Mouse (Mus musculus) embryonic facial prominence, embryonic 14.5 days (tissue): ENCODE data around the gene Nsmce4a. TPM values are rescaled to one million over a fixed set of nuclear protein-coding genes. Genes with fewer than 3 reads are reported as not detected.

Experiments
- ATAC-seq: fragments of 200-750 bp; cut with Nextera tagmentation; 2 replicates; pipeline ENCODE4 v1.8.0; 2017; ENCODE audit warnings: low read depth, moderate number of reproducible peaks, moderate TSS enrichment
- DNase-seq: peaks from one replicate; pipeline ENCODE4 v3.0.0-alpha.2; 2015; ENCODE audit warnings: low spot score
- H3K27ac ChIP-seq: fragments of 300-500 bp; sonication (generic); replicated peaks from 2 replicates; pipeline ENCODE4 v1.5.1; 2014; ENCODE audit warnings: low read depth, mild to moderate bottlenecking, low read length, moderate library complexity
- H3K27me3 ChIP-seq: fragments of 300-500 bp; sonication (generic); replicated peaks from 2 replicates; pipeline ENCODE4 v1.6.1; 2014; ENCODE audit warnings: low read length; ENCODE audit not compliant: control insufficient read depth, insufficient read depth
- H3K36me3 ChIP-seq: fragments of 300-500 bp; sonication (generic); 2 replicates; pipeline ENCODE4 v1.6.1; 2014; ENCODE audit warnings: low read length, mixed read lengths; ENCODE audit not compliant: control insufficient read depth, insufficient read depth
- H3K4me1 ChIP-seq: fragments of 300-500 bp; sonication (generic); 2 replicates; pipeline ENCODE4 v1.6.1; 2014; ENCODE audit warnings: antibody characterized with exemption, low read length; ENCODE audit not compliant: control insufficient read depth, insufficient read depth
- H3K4me2 ChIP-seq: fragments of 300-500 bp; sonication (generic); 2 replicates; pipeline ENCODE4 v1.6.1; 2014; ENCODE audit warnings: low read depth, mild to moderate bottlenecking, low read length, moderate library complexity, mixed read lengths
- H3K4me3 ChIP-seq: fragments of 300-500 bp; sonication (generic); 2 replicates; pipeline ENCODE4 v1.5.1; 2014; ENCODE audit warnings: low read depth, mild to moderate bottlenecking, low read length
- H3K9ac ChIP-seq: fragments of 300-500 bp; sonication (generic); 2 replicates; pipeline ENCODE4 v1.6.1; 2014; ENCODE audit warnings: low read depth, mild to moderate bottlenecking, low read length, moderate library complexity, mixed read lengths
- H3K9me3 ChIP-seq: fragments of 300-500 bp; sonication (generic); 2 replicates; pipeline ENCODE4 v1.6.1; 2016; ENCODE audit warnings: low read length; ENCODE audit not compliant: control insufficient read depth
- WGBS: fragments of 180-500 bp; shearing (Covaris S2); extraction: QIAGEN DNeasy Blood & Tissue Kit; methylation state at CpG from one replicate; pipeline ENCODE4 v1.1.7; 2014; 5-methylcytosine and 5-hydroxymethylcytosine counted together
- polyA plus RNA-seq: library from polyadenylated mRNA; unstranded; fragments of >200 nt; fragmentation: Nextera tagmentation; extraction: Ambion mirVana; gene quantifications from 2 replicates; pipeline ENCODE4 v1.2.1, GENCODE M21; 2014

Gene Nsmce4a
- polyA plus RNA-seq, 1 experiment from 2014 or later = 142 TPM

DNA sequence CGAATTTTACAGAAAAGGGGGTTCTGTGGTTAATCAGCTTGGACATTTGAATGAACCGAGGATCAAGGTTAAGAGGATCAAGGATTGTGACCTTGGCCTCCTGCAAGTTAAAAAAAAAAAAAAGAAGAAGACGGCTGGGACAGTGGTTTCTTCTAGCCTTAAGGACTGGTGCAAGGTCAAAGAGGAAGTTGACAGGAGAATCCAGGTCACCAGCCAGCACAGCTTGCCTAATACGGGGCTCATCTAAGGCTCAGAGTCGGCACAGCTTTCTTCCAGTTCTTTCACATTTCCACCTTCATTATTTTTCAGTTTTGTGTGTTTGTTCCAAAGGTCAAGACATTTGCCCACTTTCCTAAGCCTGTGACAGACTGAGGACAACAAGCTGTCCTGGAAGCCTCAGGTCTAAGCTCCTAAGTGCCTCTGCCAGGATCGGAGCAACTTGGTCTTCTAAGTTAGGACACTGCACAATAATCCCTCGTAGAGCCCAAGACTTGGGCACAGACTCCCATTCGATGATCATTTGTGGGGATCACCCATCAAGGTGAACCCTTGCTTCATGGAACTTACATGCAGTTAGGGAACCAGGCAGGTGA is 18.0 kb upstream of the Nsmce4a start:
- 71% methylated on average over 8 of the region's 8 CpGs for WGBS

DNA sequence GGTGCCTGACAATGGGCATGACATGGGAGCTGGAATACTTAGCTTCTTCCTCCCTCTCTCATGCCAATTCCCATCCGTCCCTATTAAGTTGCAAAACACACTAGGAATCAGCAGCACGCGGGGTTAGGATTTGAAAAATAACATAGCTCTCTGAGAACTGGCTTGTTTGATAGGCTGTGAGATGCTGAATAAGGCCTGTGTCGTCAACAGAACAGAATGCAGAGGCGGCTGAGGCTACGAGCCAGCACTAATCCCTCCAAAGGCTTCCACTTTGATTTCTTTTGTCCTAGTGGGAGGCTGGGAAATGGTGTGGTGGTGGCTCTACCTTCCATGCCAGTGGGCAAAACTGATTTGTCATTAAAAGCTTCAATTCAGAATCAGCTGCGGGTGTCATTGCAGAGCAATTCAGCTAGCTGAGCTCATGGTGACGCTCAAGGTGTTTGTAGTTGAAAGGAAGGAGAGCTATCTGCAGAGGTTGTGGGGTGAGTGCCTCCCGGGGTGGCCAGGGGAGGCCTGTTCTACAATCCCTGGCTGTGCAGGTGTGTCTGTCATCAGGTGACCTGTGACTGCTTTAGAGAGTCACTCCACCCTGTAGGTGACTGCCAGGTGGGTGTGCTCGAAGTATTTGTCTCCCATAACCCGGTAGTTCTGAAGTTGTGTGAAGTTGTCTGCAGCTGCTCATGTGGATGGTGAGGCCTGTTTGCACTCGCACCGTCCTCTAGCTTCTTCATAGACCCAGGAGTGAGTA is 17.3 kb upstream of the Nsmce4a start:
- H3K4me3 ChIP-seq = no peak overlapping the region
- H3K27ac ChIP-seq = no peak overlapping the region
- H3K4me2 ChIP-seq = no peak overlapping the region
- H3K9ac ChIP-seq = no peak overlapping the region
- peak; percentile 51; the same call in 1 of the 2 replicates for ATAC-seq
- no peaks in the 10 kb centered on the region for H3K27me3 ChIP-seq
- WGBS = 57% methylated on average over 13 of the region's 13 CpGs
- H3K36me3 ChIP-seq = no peaks in the 10 kb centered on the region
- no peaks in the 10 kb centered on the region for H3K4me1 ChIP-seq
- peak; percentile 50 for DNase-seq
- H3K9me3 ChIP-seq = no peaks in the 10 kb centered on the region

More for the DNA sequence above, 18.0 kb upstream of the Nsmce4a start:
- Histone ChIP-seq H3K27ac (no peak overlapping the region), H3K9ac (no peak overlapping the region), H3K36me3 (no peaks in the 10 kb centered on the region), H3K4me2 (no peak overlapping the region), H3K4me3 (no peak overlapping the region), H3K27me3 (no peaks in the 10 kb centered on the region), H3K9me3 (no peaks in the 10 kb centered on the region), H3K4me1 (no peaks in the 10 kb centered on the region)
- ATAC-seq (no peak), DNase-seq (no peak)

DNA sequence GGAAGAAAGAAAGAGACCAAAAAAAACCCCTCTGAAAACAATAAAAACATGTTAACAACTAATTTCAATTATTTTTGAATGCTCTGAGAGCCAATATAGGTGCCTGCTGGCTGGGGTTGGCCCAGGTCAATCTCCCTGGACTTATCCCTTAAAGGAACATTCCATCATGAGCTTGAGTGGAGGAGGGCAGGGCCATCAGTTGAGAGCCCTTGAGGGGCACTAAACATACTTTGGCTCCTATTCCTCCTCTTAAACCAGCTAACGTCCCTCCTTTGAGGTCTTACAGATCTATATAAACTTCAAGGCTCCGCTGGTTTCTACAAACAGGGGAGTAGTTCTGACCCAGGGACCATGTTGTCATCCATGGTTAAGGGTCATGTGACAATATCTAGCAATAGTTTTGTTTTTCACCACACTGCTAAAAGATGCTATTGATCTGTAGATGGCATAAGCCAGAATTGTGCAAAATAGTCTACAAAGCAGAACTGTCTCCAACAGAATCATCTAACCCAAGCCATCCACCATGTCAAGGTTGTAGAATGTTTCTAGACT is 13.7 kb upstream of the Nsmce4a start:
- Histone ChIP-seq H3K4me2 (no peak overlapping the region), H3K4me1 (no peaks in the 10 kb centered on the region), H3K9ac (no peak overlapping the region), H3K27me3 (no peaks in the 10 kb centered on the region), H3K4me3 (no peak overlapping the region), H3K27ac (no peak overlapping the region), H3K9me3 (no peaks in the 10 kb centered on the region), H3K36me3 (no peaks in the 10 kb centered on the region)
- ATAC-seq (no peak), DNase-seq (no peak)
- WGBS = 85% methylated on average over 2 of the region's 2 CpGs

DNA sequence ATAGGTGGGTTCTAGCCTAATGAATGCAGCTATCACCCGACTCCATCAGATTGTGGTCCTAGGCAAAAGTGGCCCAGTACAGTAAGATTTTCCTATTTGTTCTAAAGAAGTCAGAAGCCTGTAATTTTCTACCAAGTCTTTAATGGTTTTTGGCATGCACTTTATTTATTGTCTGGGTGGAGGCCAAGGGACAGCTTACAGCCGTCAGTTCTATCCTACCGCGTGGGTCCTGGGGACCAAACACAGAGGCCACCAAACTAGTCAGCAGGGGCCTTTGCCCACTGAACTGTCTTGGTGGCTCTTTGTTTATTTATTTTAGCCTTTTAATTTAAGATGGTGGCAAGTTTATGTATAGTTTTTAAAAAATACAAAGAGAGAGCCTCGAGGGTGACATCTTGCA is 5.7 kb upstream of the Nsmce4a start:
- H3K27me3 ChIP-seq = no peaks in the 10 kb centered on the region
- no peak overlapping the region for H3K4me3 ChIP-seq
- 68% methylated on average over 5 of the region's 5 CpGs for WGBS
- no peaks in the 10 kb centered on the region for H3K9me3 ChIP-seq
- peaks cover 18% of the 10 kb centered on the region for H3K4me1 ChIP-seq
- H3K4me2 ChIP-seq = no peak overlapping the region
- H3K27ac ChIP-seq = no peak overlapping the region
- no peak for DNase-seq
- no peaks in the 10 kb centered on the region for H3K36me3 ChIP-seq
- no peak overlapping the region for H3K9ac ChIP-seq
- ATAC-seq = no peak

DNA sequence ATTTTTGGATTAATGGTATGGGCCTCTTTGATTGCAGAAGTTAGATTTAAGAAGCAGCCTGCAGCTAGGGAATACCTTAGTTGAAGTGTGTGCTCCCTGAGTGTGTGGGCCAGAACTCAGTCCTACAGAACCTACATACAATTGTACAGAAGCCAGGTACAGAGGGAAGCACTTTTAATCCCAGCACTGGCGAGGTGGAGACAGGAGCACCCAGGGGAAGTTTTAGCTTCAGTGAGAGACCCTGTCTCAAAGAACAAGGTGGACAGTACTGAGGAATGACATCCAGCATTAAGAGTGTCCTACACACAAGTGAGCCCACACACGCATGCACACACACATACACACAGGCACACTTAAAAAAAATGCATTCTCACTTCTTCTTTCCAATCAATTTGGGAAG is 5.1 kb upstream of the Nsmce4a start:
- Histone ChIP-seq H3K36me3 (no peaks in the 10 kb centered on the region), H3K9ac (no peak overlapping the region), H3K4me2 (peak overlapping the region; percentile 51; the same call in 1 of the 2 replicates), H3K4me1 (peaks cover 18% of the 10 kb centered on the region), H3K27ac (peak overlapping the region; percentile 83), H3K9me3 (no peaks in the 10 kb centered on the region), H3K4me3 (no peak overlapping the region), H3K27me3 (no peaks in the 10 kb centered on the region)
- no peak for DNase-seq
- ATAC-seq = no peak
- 80% methylated on average over 2 of the region's 2 CpGs for WGBS

DNA sequence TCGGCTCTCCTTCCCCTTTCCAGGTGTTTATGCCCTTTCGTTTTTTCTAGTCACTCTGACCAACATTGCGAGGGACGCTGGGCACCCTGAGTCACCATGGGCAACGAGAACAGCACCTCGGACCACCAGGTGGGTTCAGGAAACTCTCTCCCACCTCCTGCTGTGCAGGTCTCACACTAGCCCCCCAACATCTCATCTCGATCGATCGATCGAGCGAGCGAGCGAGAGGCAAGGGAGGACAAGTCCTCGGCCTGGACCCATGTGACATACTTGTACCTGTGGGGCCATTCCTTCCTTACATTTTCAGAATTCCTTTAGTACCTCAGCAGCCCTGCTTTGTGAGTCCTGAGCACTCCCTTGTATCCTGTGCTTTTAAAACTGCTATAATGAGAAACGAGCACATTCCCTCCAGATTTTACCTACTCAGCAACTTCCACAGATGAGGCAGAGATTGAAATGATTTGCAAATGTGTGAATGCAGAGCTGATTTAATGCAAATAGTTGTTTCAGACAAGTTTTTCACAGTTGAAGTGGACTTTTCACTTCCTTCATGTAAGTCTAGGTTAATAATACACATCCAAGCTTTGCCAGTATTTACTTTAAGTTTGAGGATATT is 4.6 kb upstream of the Nsmce4a start, which contains the start of gene Tacc2:
TSS of gene Tacc2 (plus strand) at position 51 of the 616 bp plus-strand sequence.
- ATAC-seq (no peak), DNase-seq (no peak)
- no peaks in the 10 kb centered on the region for H3K27me3 ChIP-seq
- peaks cover 18% of the 10 kb centered on the region for H3K4me1 ChIP-seq
- H3K9ac ChIP-seq = peak within 1 kb of the TSS; percentile 35
- H3K4me3 ChIP-seq = peak within 1 kb of the TSS; percentile 16
- H3K4me2 ChIP-seq = peak within 1 kb of the TSS; percentile 51
- no peaks in the 10 kb centered on the region for H3K36me3 ChIP-seq
- H3K9me3 ChIP-seq = no peaks in the 10 kb centered on the region
- peak within 1 kb of the TSS; percentile 83 for H3K27ac ChIP-seq
- WGBS = 37% methylated on average over 15 of the region's 15 CpGs

DNA sequence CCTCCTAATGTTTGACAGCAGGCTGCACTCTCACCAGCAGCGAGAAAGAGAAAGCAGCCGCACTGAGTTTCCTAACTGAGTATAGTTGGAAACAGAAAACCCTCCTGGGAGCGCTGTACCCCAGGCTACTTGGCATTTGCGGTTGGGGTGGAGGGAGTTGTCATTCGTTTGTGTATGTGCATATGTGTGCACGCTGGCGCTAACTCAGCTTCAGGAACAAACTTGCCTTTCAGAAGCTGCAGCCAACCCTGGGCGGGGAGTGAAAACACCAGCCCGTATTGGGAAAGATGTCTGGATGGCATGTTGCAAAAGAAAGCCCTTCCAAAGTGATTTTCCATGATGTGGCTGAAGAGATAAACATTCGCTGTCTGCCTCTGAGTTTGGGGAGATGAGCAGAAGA is 4.1 kb upstream of the Nsmce4a start:
- peak overlapping the region; percentile 51 for H3K4me2 ChIP-seq
- no peaks in the 10 kb centered on the region for H3K36me3 ChIP-seq
- peak overlapping the region; percentile 16 for H3K4me3 ChIP-seq
- H3K27ac ChIP-seq = peak overlapping the region; percentile 83
- ATAC-seq (peak; percentile 64), DNase-seq (peak; percentile 92)
- 17% methylated on average over 10 of the region's 10 CpGs for WGBS
- H3K9ac ChIP-seq = peak overlapping the region; percentile 35
- H3K4me1 ChIP-seq = peaks cover 18% of the 10 kb centered on the region
- no peaks in the 10 kb centered on the region for H3K9me3 ChIP-seq
- H3K27me3 ChIP-seq = no peaks in the 10 kb centered on the region

DNA sequence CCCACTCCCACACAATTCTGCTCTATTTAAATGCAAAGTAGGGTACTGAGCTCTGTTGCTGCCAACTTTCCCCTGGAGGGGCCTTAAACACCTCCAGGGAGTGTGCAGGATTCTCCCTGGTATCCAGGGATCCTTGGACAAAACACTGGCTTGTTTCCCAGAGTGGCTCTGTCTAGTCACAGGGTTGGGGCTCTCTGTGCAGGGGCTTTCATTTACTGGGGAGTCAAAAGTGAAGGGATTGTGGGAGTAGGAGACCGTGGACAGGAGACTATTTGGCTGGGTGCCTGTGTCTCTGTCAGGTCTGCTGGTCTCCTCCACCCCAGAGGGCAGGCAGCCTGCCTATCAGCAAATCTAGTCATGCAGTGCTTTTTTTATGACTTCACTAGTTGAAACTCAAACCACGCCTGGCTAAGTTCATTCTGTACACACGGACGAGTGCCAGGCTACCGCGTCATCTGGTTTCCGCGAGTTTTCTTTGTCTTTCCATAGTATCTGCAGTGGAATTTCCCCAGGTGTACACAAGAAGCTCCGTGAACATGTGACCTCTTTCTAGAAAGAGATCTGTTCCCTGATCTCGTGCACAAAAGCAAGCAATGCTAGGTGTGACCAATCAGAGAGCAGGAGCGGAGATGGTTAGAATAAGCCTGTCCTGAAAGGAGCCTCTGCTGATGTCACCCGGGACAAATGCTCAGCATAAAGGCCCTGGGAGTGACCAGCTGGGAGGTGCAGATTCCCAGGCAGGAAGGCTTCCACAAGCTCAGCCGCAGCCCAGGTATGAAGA is 1.5 kb upstream of the Nsmce4a start:
- H3K9me3 ChIP-seq = no peaks in the 10 kb centered on the region
- no peak overlapping the region for H3K4me2 ChIP-seq
- peaks cover 18% of the 10 kb centered on the region for H3K4me1 ChIP-seq
- peak; percentile 72 for DNase-seq
- WGBS = 54% methylated on average over 13 of the region's 13 CpGs
- no peaks in the 10 kb centered on the region for H3K27me3 ChIP-seq
- no peaks in the 10 kb centered on the region for H3K36me3 ChIP-seq
- no peak overlapping the region for H3K4me3 ChIP-seq
- no peak overlapping the region for H3K9ac ChIP-seq
- H3K27ac ChIP-seq = peak overlapping the region; percentile 39; the same call in 1 of the 2 replicates
- ATAC-seq = peak; percentile 63
